Mouse (Mus musculus) adrenal gland, postnatal 14 days (tissue): ENCODE measurements at regions not wholly inside any gene's neighbourhood (a gene's known extent, or its start where the extent isn't known, plus 50 kb on each side); places are given as distances from the start of the nearest gene placed in this dataset.
A peak's percentile ranks its signal among the peaks of the same experiment; 100 is the strongest.
"Not testable (repeated sequence)": the region's sequence is repeated elsewhere in the genome, so short reads cannot be mapped to it uniquely, and the experiment has no call there.

ENCODE experiments used
- DNase-seq: peaks from one replicate; pipeline ENCODE4 v3.0.0; 2021; ENCODE audit warnings: mixed read lengths

- DNase-seq = no peak
Measured at GRCm38 (mm10) chr15:4206371-4206770, 168.9 kb upstream of the Plcxd3 start.

GRCm38 (mm10) chr15:4213371-4213770, 161.9 kb upstream of the Plcxd3 start:
- DNase-seq = no peak

- no peak for DNase-seq
Measured at GRCm38 (mm10) chr15:4219102-4219501, 156.2 kb upstream of the Plcxd3 start.

- no peak for DNase-seq
Measured at GRCm38 (mm10) chr15:4228055-4228454, 147.2 kb upstream of the Plcxd3 start.

GRCm38 (mm10) chr15:4240649-4241048, 134.6 kb upstream of the Plcxd3 start:
- DNase-seq = no peak

GRCm38 (mm10) chr15:4247637-4248136, 127.6 kb upstream of the Plcxd3 start:
- no peak for DNase-seq

GRCm38 (mm10) chr15:4264601-4265000, 110.7 kb upstream of the Plcxd3 start:
- peak; percentile 24 for DNase-seq

- DNase-seq = no peak
Measured at GRCm38 (mm10) chr15:4269835-4270234, 105.5 kb upstream of the Plcxd3 start.

- no peak for DNase-seq
Measured at GRCm38 (mm10) chr15:4277011-4277410, 98.3 kb upstream of the Plcxd3 start.

- no peak for DNase-seq
Measured at GRCm38 (mm10) chr15:4307498-4307897, 67.8 kb upstream of the Plcxd3 start.

- DNase-seq = not testable (repeated sequence)
Measured at GRCm38 (mm10) chr15:4313698-4314097, 61.6 kb upstream of the Plcxd3 start.

GRCm38 (mm10) chr15:4315897-4316296, 59.4 kb upstream of the Plcxd3 start:
- no peak for DNase-seq
